Mouse (Mus musculus): ENCODE results near the gene Vmn1r91. TPM values are rescaled to one million over a fixed set of nuclear protein-coding genes. Genes with fewer than 3 reads are reported as not detected.
"Not testable (repeated sequence)": the region's sequence is repeated elsewhere in the genome, so short reads cannot be mapped to it uniquely, and the experiment has no call there.

Vmn1r91 gene
- total RNA-seq (2021): not detected
- long read RNA-seq, experiment 1: 0 reads
- long read RNA-seq, experiment 2: 0 reads

DNA sequence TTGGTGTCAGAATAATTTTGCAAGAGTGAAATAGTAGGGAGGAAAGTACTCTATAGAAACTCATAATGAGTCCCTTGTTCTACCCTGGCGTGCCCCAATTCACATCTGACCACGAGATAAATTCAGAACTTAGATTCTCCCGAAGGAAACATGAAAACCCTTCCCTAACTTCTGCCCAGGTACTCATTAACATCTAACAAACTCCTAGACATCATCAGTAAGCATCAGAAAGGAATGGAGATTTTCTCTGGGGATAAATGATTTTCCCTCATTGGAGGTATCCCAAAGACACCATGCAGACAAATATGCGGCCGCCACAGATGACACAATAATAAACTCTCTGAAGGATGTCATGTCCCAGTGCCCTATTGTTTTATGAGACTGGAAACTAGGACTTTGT, at the start of gene Vmn1r91:
Gene Vmn1r91 (plus strand): TSS at position 301 of the 400 bp plus-strand sequence.
- DNase-seq; intact Hi-C loops (cut with DNase I): not testable (repeated sequence)

GRCm38 (mm10) chr7:20064100-20064499, 35.4 kb upstream of the Vmn1r91 start:
- intact Hi-C loops (cut with DNase I): not testable (repeated sequence)

GRCm38 (mm10) chr7:20078118-20078517, 21.4 kb upstream of the Vmn1r91 start:
- DNase-seq; intact Hi-C loops (cut with DNase I): not testable (repeated sequence)

More at GRCm38 (mm10) chr7:20064100-20064499, 35.4 kb upstream of the Vmn1r91 start:
- not testable (repeated sequence) for DNase-seq

- DNase-seq; intact Hi-C loops (cut with DNase I): not testable (repeated sequence)
Observed at GRCm38 (mm10) chr7:20122479-20122878, 23.0 kb downstream of the Vmn1r91 start, which contains the start of gene Gm16442. Gene Gm16442, minus strand, starts transcription at chr7:20122579.

GRCm38 (mm10) chr7:20138988-20139387, 39.5 kb downstream of the Vmn1r91 start, which contains the start of gene Vmn1r93:
Gene Vmn1r93, minus strand, starts transcription at chr7:20139088.
- DNase-seq; intact Hi-C loops (cut with DNase I): not testable (repeated sequence)

Other genes with a start within 250 kb of the Vmn1r91 start
- not detected for gene Gm19345, start 247.7 kb upstream of the Vmn1r91 start, total RNA-seq (2021)
- gene Ceacam16, start 238.4 kb upstream of the Vmn1r91 start, total RNA-seq (2021): 1 to 10 TPM in 1 of 2 experiments, under 1 TPM in 1; 0.34 to 1.2 TPM
- gene Ceacam19, start 211.7 kb upstream of the Vmn1r91 start, total RNA-seq (2021): not detected
- 10 to 100 TPM; 20.0 to 25.6 TPM for gene Pvr, start 178.5 kb upstream of the Vmn1r91 start, total RNA-seq (2021)
- gene Igsf23, start 148.9 kb upstream of the Vmn1r91 start, total RNA-seq (2021): 1 to 10 TPM; 1.3 to 1.6 TPM
- gene Ceacam20, start 134.3 kb upstream of the Vmn1r91 start, total RNA-seq (2021): not detected
- not detected for gene Nlrp9b, start 108.2 kb upstream of the Vmn1r91 start, total RNA-seq (2021)
- gene Gm16442, start 22.9 kb downstream of the Vmn1r91 start, total RNA-seq (2021): not detected
- not detected for gene Vmn1r93, start 39.4 kb downstream of the Vmn1r91 start, total RNA-seq (2021)
- gene Vmn1r94, start 68.7 kb downstream of the Vmn1r91 start, total RNA-seq (2021): not detected
- gene Vmn1r95, start 94.0 kb downstream of the Vmn1r91 start, total RNA-seq (2021): not detected
- gene Gm6164, start 105.9 kb downstream of the Vmn1r91 start, total RNA-seq (2021): not detected
- not detected for gene Gm4498, start 134.1 kb downstream of the Vmn1r91 start, total RNA-seq (2021)
- gene Gm5890, start 163.2 kb downstream of the Vmn1r91 start, total RNA-seq (2021): not detected
- gene Gm4133, start 234.4 kb downstream of the Vmn1r91 start, total RNA-seq (2021): not detected

All from heart, postnatal 14 days (tissue).